Mouse (Mus musculus) spleen, postnatal 14 days (tissue): Measurements from ENCODE around the gene Xpnpep1.

ENCODE experiments used
- DNase-seq, 2 experiments: peaks; one replicate each; pipeline ENCODE4 v3.0.0; 2021 to 2022; ENCODE audit warnings: low spot score in 2 of 2

Gene Xpnpep1

DNA sequence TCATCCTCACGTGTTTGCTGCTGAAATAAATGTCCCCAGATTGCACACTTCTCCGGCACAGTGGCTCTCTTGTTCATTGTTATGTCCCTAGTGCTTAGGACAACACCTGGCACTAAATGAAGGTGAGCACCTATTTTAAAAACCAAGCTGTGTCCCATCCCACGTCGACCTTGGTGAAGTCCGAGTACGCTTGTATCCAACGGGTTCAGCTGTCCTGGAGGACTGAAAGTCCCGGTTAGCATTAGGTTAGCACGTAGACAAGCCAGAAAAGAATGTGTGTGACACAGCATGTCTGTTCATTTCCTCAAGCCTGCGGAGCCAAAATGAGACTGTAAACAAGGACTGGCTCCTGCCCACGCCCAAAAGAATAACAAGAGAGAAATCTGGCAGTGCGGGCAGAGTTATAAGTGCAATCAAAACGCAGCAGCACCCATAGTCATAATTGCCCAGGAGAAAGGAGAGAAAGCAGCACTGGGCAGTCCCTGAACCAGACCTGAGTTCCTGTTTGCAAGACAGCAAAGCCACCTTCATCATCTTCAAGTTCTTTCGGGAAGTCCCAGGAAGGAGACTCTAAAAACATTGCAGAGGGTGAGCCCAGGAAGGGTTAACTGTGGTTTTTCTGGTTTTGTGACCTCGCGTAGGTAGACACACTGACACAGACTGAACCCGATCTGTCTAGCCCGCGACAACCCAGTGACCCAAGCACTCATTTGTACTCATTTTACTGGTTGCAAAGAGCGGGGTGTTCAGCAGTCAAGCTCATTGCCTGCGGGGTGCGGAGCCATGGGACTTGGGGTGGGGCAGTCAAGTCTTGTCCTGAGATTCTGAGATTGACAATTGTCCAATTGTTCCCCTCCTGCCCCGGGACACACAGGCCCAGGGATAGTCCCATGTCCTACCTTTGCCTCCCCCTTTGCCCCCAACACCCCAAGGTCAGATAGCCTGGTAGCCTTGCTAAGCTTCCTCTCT, at the start of gene Xpnpep1:
Xpnpep1 (minus strand) TSS at position 51 of the 969 bp plus-strand sequence.
- DNase-seq = no peak

DNA sequence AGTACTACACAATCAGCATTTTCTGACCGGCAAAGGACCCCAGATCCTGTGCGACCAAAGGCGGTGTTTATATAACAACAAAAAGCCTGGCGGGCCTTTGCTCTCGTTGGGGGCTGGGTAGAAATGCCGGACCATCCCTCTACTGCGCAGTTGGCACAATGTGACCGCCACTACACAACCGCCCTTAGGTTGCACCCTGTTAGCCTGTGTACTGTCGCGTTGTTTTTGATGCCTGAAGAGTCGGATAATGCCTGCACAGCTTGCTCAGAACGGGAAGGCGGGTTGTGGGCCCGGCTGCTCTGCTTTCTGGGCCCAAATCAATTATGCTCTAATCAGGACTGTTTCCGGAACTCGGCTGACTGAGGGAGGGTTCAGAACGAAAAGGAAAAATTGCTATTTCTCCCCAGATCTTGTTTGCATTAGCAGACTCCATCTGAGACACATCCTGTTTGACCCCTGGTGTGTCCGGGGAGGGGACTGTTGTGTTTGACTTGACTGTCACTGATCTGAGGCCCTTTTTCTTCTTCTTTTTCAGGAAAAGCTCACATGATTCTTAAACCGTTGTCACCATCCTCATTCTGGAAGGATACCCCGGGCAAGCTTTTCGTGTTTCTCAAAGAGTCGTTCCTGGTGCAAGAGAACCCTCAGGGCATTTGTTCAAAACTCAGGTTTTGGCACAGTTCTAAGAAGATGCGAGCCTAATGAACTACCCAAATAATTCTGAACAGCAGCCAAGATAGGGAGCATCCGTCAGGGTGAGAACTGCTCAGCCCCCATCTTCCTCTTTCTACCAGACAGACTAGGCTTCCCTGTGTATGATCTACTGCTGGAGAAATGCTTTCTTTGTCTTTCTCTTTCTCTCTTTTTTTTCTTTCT, 47.5 kb upstream of the Xpnpep1 start:
- DNase-seq = no peak

DNA sequence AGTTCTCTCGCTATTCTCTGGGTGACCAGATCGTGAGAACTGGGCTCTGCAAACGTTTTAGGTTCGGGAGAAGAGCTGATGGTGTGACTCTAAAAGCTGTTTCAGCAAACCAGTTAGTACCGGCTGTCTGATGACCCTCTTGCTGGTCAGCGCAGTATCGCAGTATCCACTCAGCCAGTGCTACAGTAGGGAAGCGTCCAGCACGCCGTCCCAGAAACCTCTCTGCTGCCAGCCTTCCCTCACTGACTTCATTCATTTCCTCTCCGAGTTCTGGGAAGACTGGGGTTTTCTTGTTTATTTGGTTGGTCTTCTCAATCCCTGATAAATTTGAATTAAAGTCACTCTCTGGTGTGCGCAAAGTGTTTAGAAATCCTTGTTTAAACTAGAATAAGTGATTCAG, 46.8 kb upstream of the Xpnpep1 start:
- no peak for DNase-seq

DNA sequence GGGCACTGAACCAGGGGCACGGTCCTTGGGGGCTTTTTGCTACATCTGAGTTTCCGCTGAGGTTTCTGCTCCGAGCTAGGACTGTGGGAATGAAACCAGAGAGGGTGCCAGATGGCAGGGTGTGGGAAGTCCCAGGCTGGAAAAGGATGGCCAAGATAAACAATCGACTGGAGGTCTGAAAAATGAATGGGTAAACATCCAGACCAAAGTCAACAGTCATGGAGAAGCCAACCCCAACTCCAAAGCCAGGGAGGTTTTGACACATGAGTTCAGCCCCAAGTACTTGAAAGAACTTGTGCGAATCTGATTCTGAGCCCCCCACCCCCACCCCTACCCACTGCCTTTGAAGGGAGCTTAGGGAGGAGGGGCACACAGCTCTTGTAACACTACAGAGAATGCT, 44.7 kb upstream of the Xpnpep1 start:
- no peak for DNase-seq

DNA sequence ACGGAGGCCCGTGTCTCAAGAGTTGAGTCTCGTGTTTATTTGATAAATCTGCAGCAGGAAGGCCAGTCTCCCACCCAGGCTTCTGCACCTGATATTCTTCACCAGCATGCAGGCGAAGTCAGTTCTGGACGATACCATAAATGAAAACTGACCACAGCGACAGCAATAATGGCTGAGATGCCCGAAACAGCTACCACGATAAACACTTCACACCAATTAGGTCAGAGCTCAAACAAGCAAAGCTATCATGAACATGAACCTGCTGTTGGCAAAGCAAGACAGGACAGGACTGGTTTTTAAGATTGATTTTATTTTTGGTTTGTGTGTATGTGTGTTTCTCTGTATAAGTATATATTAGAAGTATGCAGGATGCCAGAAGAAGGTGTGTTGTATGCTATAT, 42.8 kb upstream of the Xpnpep1 start:
- DNase-seq = no peak

DNA sequence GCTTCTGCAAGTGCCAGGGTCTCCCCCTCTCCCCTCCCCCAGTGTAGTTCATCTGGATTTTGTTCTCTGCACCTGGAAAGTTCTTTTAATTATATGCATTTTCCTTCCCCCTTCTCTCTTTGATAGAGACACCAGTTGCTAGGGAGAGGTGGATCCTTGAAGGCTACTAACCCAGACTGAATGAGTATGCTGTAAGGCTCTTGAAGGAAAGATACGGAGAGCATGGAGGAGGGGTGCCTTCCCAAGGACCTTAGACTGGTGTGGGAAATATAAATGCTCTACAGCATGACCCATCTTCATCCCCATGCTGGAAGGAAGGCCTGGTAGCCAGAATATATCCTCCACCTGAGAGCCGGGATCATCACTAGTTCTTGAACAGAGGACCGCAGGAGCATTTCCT, 41.3 kb upstream of the Xpnpep1 start:
- DNase-seq = no peak

DNA sequence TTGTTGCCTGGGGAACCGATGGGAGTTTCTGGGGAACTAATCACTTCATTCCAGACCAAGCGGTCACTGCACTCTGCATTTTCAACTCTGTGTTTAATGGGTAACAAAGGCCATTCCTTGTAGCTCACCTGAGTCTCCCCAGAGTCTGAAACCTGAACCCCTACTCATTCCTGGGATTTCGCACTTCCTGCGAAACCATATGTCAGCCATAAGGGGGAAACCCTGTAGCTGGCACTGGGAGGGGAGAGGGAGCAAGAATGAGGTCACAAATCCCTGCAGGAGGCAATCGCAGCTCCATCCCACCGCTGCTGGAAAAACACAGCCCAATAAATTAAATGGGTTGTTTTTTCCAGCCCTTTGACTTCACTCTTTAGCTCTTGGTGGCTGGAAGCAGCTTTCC, 40.9 kb upstream of the Xpnpep1 start:
- no peak for DNase-seq

DNA sequence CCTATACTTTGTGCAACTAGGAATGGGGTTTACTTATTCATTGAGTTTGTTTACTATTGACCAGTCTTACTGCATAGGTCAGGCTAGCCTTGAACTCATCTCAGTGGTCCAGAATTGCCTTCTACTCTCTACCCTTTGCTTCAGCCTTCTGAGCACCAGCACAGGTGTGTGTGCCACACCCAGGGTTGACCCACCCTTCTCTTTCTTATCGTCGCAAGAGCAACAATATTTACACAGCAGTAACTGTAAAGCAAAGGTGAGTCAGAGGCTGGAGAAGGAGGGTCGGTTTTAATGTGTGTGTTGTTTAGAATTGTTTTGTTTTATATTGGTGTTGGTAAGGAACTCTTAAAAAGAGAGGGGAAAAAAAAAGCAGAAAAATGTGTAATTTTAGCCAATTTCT, 40.5 kb upstream of the Xpnpep1 start:
- DNase-seq = no peak

DNA sequence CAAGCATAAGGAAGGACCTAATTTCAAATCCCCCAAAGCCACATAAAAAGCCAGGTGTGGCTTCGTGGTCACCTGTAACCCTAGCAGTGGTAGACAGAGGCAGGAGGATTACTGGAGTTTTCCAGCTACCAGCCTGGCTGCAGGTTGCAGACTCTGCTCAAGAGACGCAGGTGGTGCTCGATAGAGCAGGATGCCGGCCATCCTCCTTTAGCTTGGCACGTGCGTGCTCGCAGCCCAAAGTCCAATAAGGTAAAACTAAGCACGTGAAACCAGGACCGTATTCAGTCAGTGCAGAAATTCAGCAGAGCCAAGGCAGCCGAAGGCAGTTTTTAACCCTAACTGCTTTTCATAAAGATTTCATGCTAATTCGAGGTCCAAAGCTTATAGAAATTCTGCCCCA, 40.0 kb upstream of the Xpnpep1 start:
- no peak for DNase-seq

DNA sequence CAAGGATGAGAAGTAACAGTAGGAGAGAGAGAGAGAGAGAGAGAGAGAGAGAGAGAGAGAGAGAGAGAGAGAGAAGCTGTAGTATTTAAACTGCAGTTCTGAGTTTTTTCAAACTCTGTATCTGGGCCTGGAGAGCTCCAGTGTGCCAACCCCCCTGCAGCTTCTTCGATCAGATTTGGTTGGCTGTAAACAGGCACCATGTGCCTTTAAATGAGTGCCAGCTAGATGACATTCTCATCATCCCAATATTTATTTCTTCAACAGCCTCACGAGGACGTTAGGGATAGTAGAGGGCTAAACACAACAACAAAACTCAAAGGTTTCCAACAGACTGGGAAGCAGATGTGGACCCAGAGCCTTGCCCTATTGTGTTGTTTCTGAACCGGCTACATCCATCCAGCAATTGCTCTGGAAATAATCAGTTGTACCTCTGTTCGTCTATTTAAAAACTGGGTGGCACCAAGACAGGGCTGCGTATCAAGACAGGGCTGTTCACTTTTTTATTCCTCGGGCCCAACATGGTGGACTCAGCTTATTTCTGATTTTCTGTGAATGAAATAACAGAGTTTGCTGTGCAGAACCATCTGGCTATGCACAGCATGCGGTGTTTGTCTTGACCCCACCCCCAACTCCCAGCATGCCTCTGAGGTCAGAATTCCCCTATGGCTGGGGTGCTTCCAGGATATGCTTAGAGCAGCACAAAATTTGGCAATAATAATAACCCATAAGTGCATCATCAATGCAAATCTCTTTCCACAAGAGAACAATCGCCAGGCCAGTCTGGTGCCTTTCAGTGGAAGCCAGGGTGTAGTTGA, 38.5 kb upstream of the Xpnpep1 start:
- no peak for DNase-seq

DNA sequence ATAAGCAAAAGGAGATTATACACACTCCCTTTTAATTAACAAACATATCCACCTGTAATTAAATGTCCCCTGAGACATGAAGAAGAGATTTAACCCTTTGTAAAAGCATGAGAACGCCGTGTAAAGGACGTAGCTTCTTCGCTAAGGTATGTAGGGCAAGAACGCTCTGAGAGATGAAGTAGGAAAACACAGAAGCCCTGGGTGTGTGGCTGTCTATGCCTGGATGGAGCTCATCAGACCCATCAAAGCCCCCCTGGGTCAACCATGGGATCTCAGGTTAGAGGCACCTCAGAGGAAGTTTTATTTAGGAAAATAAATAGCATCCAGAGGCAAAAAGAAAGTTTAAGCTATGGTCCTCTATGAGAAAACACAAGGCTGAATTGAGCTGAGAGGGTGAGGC, 37.3 kb upstream of the Xpnpep1 start:
- DNase-seq = no peak

DNA sequence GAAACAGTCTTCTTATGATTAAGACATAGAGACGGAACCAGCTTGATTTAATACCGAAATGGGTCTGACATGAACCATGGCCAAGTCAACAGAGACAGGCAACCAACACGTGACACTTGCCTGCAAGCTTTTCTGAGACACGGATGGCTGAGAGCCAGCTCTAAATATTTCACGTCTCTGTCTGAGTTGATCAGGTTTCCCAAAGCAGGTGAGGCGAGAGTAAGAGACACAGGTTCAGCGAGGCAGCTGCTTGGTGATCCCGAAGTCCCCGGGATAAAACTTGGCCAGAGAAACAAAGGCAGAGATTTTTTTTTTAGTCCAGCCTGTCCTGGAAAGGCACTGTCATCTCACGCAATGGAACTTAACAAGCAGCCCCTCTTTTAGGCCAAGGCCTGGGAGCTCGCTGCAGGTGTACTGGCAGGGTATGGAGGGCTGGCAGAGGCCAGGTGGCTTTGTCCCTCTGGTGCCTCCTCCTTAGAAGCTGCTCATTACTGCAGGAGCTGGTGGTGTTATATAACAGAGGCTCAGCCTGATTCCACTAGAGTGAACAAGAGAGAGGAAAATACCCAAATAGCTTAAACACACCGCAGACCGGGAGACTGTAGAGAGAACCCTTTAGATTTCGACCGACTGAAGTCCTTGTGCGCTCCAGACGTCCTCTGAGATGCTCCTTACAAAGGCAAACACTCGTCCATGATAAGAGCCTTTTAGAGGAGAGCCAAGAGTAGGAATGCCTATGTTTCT, 36.4 kb upstream of the Xpnpep1 start:
- no peak for DNase-seq

DNA sequence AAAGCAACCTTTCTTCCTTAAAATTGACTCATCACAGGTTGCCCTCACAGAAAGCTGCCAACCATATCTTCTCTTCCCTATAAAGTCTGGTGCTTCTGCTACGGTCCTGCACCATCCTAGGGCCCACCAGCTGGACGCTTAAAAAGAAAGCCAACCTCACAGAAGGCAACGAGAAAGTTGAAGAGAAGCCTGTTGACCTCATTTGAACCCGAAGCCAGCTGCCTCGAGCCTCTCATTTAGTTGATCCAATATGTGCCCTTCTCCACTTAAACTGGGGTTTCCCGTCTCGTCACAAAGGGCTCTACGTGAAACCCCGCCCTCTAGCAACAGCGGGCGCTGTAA, 35.9 kb upstream of the Xpnpep1 start:
- no peak for DNase-seq

DNA sequence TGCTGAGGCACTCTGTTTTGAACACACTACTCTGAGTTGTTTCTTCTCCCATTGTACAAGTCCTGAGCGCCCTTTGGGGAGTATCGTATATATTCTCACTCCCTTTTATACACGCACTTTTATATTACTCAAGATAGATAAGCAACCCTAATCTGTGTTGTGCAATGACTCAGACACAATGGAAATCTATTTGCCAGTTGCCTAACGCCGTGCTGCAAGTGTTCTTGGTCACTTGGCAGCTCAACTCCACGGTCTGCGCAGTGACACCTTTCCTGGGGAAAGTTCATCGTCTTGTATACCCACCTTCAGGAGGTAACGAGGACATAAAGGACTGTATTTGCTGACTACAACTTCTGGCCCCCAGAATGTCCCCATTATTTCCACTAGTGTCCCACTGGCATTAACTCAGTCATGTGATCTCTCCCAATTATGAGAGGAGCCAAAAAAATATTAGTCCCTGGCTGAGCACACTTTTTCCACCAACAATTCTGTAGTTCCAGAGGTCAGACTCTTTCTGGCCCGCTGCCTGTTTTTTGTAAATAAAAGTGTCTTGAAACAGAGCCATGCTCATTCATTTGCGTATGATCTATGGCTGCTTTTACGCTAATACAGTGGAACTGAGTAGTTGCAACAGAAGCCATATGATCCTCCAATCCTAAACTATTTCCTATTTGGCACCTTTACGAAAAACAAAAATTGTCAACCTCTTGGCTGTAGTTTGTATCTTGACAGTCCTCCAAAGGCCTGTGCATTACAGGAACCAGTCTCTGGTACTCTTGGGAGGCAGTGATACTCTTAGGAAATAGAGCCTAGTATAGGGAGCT, 35.1 kb upstream of the Xpnpep1 start:
- DNase-seq = no peak

DNA sequence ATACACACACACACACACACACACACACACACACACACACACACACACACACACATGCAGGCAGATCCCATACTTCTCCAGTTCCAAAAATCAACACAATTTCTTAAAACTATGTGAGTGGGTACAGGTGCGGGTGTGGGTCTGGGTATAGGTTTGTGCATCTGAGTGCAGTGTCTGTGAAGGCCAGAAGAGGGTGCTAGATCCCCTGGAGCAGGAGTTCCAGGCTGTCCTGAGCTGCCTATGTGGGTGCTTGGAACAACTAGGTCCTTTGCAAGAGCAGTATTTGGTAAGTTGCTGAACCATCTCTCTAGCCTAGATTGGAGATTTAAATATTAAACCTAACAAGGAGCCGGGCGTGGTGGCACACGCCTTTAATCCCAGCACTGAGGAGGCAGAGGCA, 33.5 kb upstream of the Xpnpep1 start:
- no peak for DNase-seq

DNA sequence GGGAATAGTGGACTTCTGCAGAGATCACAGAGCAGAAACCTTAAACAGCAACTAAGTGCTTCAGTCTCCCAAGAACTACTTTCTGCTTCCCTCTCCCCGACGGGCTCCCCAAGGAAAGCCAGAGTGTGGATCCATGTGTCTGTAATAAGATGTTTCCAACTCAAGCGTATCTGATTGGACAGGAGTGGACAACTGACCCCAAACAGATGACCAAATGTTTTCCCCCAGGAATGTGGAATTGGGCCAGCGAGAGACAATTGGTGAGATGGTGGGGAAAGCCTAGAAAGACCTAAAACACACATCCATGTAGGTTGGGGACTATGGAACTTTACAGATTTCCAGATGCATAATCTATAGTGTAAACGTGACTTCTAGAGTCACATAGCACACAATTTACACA, 32.4 kb upstream of the Xpnpep1 start:
- no peak for DNase-seq

DNA sequence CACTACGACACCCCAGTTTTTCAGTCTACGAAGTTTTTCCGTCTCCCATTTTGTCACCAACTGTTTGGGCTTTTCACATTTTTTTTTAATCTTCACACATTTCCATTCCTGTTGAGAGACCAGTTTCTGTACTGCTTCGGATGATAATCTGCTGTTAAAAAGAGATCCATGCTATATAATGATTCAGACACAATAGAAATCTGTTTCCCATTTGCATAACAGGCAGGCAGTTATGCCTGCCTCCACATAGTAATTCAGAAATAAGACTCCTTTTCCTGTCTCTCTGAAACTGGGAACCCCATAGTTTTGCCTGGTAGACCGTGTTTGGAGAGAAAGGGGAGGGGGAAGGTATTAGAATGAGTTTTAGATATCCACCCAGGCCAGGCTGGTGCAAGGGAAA, 31.6 kb upstream of the Xpnpep1 start:
- DNase-seq = no peak

DNA sequence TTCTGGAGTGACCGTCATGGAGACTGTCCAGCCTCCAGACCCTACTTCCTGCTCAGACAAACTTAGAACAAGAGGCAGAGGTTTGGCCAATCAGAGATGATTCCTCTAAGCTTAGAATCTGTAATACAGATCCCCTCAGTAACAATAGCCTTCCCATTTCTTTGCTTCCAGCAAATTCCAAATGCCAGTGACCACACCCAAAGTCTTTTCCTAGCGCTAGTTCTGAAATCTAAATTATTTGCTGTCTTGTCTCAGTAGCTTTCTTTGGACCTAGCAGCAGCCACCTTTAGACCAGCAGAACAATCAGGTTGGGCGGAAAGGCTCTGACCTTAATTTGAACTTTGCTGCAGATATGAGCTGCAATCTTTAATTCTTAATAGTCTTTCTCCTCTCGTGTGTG, 30.9 kb upstream of the Xpnpep1 start:
- DNase-seq = no peak

DNA sequence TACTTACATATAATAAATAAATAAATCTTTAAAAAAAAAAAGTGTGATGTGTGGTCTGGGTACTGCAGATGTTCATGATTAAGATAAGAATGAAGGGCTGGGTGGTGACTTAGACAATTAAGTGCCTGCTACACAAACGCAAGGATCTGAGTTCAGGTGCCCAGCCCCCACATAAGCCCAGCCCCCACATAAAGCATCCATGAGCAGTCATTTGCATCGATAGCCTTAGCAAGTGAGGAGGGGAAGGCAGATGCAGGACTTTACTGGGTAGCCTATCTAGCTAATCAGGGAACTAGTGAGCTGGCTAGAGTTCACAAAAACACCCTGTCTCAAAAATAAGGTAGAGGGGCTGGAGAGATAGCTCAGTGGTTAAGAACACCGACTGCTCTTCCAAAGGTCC, 29.4 kb upstream of the Xpnpep1 start:
- DNase-seq = no peak

DNA sequence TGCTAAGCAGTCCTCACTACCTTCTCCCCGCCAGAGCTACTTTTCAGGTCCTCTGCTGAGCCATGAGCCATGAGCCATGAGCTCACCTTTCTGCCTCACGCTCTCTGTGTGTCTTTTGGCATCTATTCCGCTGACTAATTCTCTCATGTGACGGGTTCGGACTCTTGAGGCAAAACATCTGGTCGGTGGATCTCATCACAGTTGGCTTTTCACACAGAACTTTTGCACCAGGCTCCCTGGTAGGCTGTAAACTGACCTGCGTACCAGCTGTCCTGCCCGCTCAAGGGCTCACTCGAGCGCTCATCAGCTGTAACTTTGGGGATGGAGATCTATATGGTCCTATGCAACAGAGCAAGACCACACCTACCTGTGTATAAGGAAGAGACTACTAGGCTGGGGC, 26.9 kb upstream of the Xpnpep1 start:
- no peak for DNase-seq
